Mouse (Mus musculus) layer of hippocampus, postnatal 10 days (tissue): Measurements from ENCODE around the gene Mrtfa. TPM values are rescaled to one million over a fixed set of nuclear protein-coding genes. Genes with fewer than 3 reads are reported as not detected.

Experiments
- DNase-seq, 2 experiments: peaks; one replicate each; pipeline ENCODE4 v3.0.0; 2021; ENCODE audit warnings: low spot score in 2 of 2
- total RNA-seq, 2 experiments: library from RNA; stranded (reverse); gene quantifications; 2 replicates each; pipeline ENCODE4 v1.2.3; 2021

Gene Mrtfa
- total RNA-seq, 2 experiments from 2014 or later = 56.5 to 61.3 TPM

GRCm38 (mm10) chr15:81158517-81159120 lies 31.9 kb downstream of the Mrtfa start:
- DNase-seq = no peak

GRCm38 (mm10) chr15:81156453-81156852 lies 34.1 kb downstream of the Mrtfa start:
- DNase-seq = no peak

- no peak for DNase-seq
These were observed 34.7 kb downstream of the Mrtfa start for GRCm38 (mm10) chr15:81155845-81156244.

GRCm38 (mm10) chr15:81154846-81155624 lies 35.5 kb downstream of the Mrtfa start:
- no peak for DNase-seq

- DNase-seq = no peak
These were observed 48.5 kb downstream of the Mrtfa start for GRCm38 (mm10) chr15:81141956-81142576.

- DNase-seq = no peak
These were observed 50.6 kb downstream of the Mrtfa start for GRCm38 (mm10) chr15:81140004-81140403.

GRCm38 (mm10) chr15:81137298-81137697 lies 53.3 kb downstream of the Mrtfa start:
- DNase-seq = no peak

GRCm38 (mm10) chr15:81133781-81134180 lies 56.8 kb downstream of the Mrtfa start:
- DNase-seq = no peak

- DNase-seq = no peak
These were observed 59.4 kb downstream of the Mrtfa start for GRCm38 (mm10) chr15:81131152-81131551.

GRCm38 (mm10) chr15:81129970-81130369 lies 60.6 kb downstream of the Mrtfa start:
- peak; percentile 38 to 59 for DNase-seq

GRCm38 (mm10) chr15:81128155-81128838 lies 62.3 kb downstream of the Mrtfa start:
- no peak for DNase-seq

- DNase-seq = no peak
These were observed 66.3 kb downstream of the Mrtfa start for GRCm38 (mm10) chr15:81124282-81124681.

GRCm38 (mm10) chr15:81123122-81123521 lies 67.4 kb downstream of the Mrtfa start:
- no peak for DNase-seq

- DNase-seq = no peak
These were observed 68.0 kb downstream of the Mrtfa start for GRCm38 (mm10) chr15:81122535-81122934.

GRCm38 (mm10) chr15:81122078-81122477 lies 68.5 kb downstream of the Mrtfa start:
- DNase-seq = no peak

- DNase-seq = no peak
These were observed 69.6 kb downstream of the Mrtfa start for GRCm38 (mm10) chr15:81120946-81121345.

- DNase-seq = no peak
These were observed 70.4 kb downstream of the Mrtfa start for GRCm38 (mm10) chr15:81120140-81120539.

- DNase-seq = no peak
These were observed 72.3 kb downstream of the Mrtfa start for GRCm38 (mm10) chr15:81118226-81118625.

- DNase-seq = no peak
These were observed 78.0 kb downstream of the Mrtfa start for GRCm38 (mm10) chr15:81112589-81112988.

GRCm38 (mm10) chr15:81110315-81110714 lies 80.2 kb downstream of the Mrtfa start:
- no peak for DNase-seq

- DNase-seq = peak in 1 of 2 experiments; percentile 40
These were observed 84.6 kb downstream of the Mrtfa start for GRCm38 (mm10) chr15:81105962-81106361.
